Mouse (Mus musculus): ENCODE data around the gene Capzb. TPM values are rescaled to one million over a fixed set of nuclear protein-coding genes. Genes with fewer than 3 reads are reported as not detected.

Gene Capzb
- total and polyA plus RNA-seq, 2 experiments, result 51.4 to 52.6 TPM

- H3K36me3 ChIP-seq (ENCODE audit: control insufficient read depth, insufficient read depth, low read length), result peaks cover 17% of the 10 kb centered on the region
- no peaks in the 10 kb centered on the region for H3K4me1 ChIP-seq (ENCODE audit: control insufficient read depth, insufficient read depth, low read length)
- TF ChIP-seq CTCF (IDR thresholded peaks at IDR 0.05; ENCODE audit: low read depth, low read length), result no peak
- TF ChIP-seq POLR2A (IDR thresholded peaks at IDR 0.05; ENCODE audit: extremely low read depth, insufficient read depth, low read length), result no peak
- H3K27me3 ChIP-seq (ENCODE audit: control insufficient read depth, insufficient read depth, low read length), result no peaks in the 10 kb centered on the region
- no peak overlapping the region for H3K9ac ChIP-seq (ENCODE audit: low read depth, low read length)
- WGBS, result 92% methylated on average over 11 of the region's 11 CpGs
- peaks cover 17% of the 10 kb centered on the region; the same call in 1 of the 2 replicates for H3K79me2 ChIP-seq (ENCODE audit: control insufficient read depth, insufficient read depth, low read length)
- DNase-seq (ENCODE audit: extremely low read depth, low read depth, low spot score), result no peak
- no peak overlapping the region for H3K4me3 ChIP-seq (ENCODE audit: insufficient read depth, low read depth, low read length)
- H3K27ac ChIP-seq (replicated peaks; ENCODE audit: insufficient read depth, low read depth, low read length), result no peak overlapping the region
Observed at GRCm38 (mm10) chr4:139259302-139259871, 66.7 kb downstream of the Capzb start.

- H3K79me2 ChIP-seq (ENCODE audit: control insufficient read depth, insufficient read depth, low read length), result peaks cover 25% of the 10 kb centered on the region; the same call in 1 of the 2 replicates
- TF ChIP-seq POLR2A (IDR thresholded peaks at IDR 0.05; ENCODE audit: extremely low read depth, insufficient read depth, low read length) (no peak), CTCF (IDR thresholded peaks at IDR 0.05; ENCODE audit: low read depth, low read length) (no peak)
- no peak for DNase-seq (ENCODE audit: extremely low read depth, low read depth, low spot score)
- peaks cover 14% of the 10 kb centered on the region for H3K36me3 ChIP-seq (ENCODE audit: control insufficient read depth, insufficient read depth, low read length)
- H3K4me1 ChIP-seq (ENCODE audit: control insufficient read depth, insufficient read depth, low read length), result no peaks in the 10 kb centered on the region
- no peaks in the 10 kb centered on the region for H3K27me3 ChIP-seq (ENCODE audit: control insufficient read depth, insufficient read depth, low read length)
- H3K27ac ChIP-seq (replicated peaks; ENCODE audit: insufficient read depth, low read depth, low read length), result no peak overlapping the region
- no peak overlapping the region for H3K9ac ChIP-seq (ENCODE audit: low read depth, low read length)
- 90% methylated on average over 6 of the region's 6 CpGs for WGBS
- H3K4me3 ChIP-seq (ENCODE audit: insufficient read depth, low read depth, low read length), result no peak overlapping the region
Observed at GRCm38 (mm10) chr4:139262981-139263380, 70.3 kb downstream of the Capzb start.

- peaks cover 11% of the 10 kb centered on the region for H3K36me3 ChIP-seq (ENCODE audit: control insufficient read depth, insufficient read depth, low read length)
- H3K27me3 ChIP-seq (ENCODE audit: control insufficient read depth, insufficient read depth, low read length), result no peaks in the 10 kb centered on the region
- WGBS, result 95% methylated on average over 13 of the region's 13 CpGs
Observed at GRCm38 (mm10) chr4:139265783-139266499, 73.2 kb downstream of the Capzb start.

GRCm38 (mm10) chr4:139266500-139266865 is 73.8 kb downstream of the Capzb start:
- peaks cover 13% of the 10 kb centered on the region; the same call in 1 of the 2 replicates for H3K79me2 ChIP-seq (ENCODE audit: control insufficient read depth, insufficient read depth, low read length)
- H3K9ac ChIP-seq (ENCODE audit: low read depth, low read length), result no peak overlapping the region
- no peak overlapping the region for H3K27ac ChIP-seq (replicated peaks; ENCODE audit: insufficient read depth, low read depth, low read length)
- no peaks in the 10 kb centered on the region for H3K4me1 ChIP-seq (ENCODE audit: control insufficient read depth, insufficient read depth, low read length)
- TF ChIP-seq POLR2A (IDR thresholded peaks at IDR 0.05; ENCODE audit: extremely low read depth, insufficient read depth, low read length) (no peak), CTCF (IDR thresholded peaks at IDR 0.05; ENCODE audit: low read depth, low read length) (no peak)
- H3K4me3 ChIP-seq (ENCODE audit: insufficient read depth, low read depth, low read length), result no peak overlapping the region
- 94% methylated on average over 7 of the region's 7 CpGs for WGBS
- no peak for DNase-seq (ENCODE audit: extremely low read depth, low read depth, low spot score)
- peaks cover 10% of the 10 kb centered on the region for H3K36me3 ChIP-seq (ENCODE audit: control insufficient read depth, insufficient read depth, low read length)
- H3K27me3 ChIP-seq (ENCODE audit: control insufficient read depth, insufficient read depth, low read length), result no peaks in the 10 kb centered on the region

More at GRCm38 (mm10) chr4:139265783-139266499, 73.2 kb downstream of the Capzb start:
- Histone ChIP-seq H3K27ac (replicated peaks; ENCODE audit: insufficient read depth, low read depth, low read length) (no peak overlapping the region), H3K4me1 (ENCODE audit: control insufficient read depth, insufficient read depth, low read length) (no peaks in the 10 kb centered on the region), H3K9ac (ENCODE audit: low read depth, low read length) (no peak overlapping the region), H3K79me2 (ENCODE audit: control insufficient read depth, insufficient read depth, low read length) (peaks cover 16% of the 10 kb centered on the region; the same call in 1 of the 2 replicates), H3K4me3 (ENCODE audit: insufficient read depth, low read depth, low read length) (no peak overlapping the region)
- TF ChIP-seq CTCF (IDR thresholded peaks at IDR 0.05; ENCODE audit: low read depth, low read length) (no peak), POLR2A (IDR thresholded peaks at IDR 0.05; ENCODE audit: extremely low read depth, insufficient read depth, low read length) (no peak)
- no peak for DNase-seq (ENCODE audit: extremely low read depth, low read depth, low spot score)

DNA sequence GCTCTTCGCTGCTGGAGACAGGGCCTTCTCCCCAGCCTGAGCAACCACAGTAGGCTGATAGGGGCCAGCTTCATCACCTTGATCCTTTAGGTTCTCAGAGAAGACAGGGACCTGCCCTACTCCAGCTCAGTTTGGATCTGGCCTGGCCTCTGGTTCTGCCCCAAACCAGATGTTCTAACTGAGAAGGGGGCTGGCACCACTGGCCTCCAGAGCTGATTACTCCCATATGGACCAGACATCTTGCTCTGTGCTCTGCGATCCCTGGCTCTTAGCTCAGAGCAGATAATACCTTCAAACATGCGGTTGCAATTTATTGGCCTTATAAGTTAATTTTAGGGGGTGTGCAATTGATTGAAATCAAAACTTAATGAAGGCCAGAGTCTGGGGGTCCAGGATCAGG is 74.6 kb downstream of the Capzb start:
- peaks cover 2% of the 10 kb centered on the region for H3K36me3 ChIP-seq (ENCODE audit: control insufficient read depth, insufficient read depth, low read length)
- 89% methylated on average over 3 of the region's 3 CpGs for WGBS
- no peak overlapping the region for H3K27ac ChIP-seq (replicated peaks; ENCODE audit: insufficient read depth, low read depth, low read length)
- peaks cover 11% of the 10 kb centered on the region; the same call in 1 of the 2 replicates for H3K79me2 ChIP-seq (ENCODE audit: control insufficient read depth, insufficient read depth, low read length)
- H3K4me1 ChIP-seq (ENCODE audit: control insufficient read depth, insufficient read depth, low read length), result no peaks in the 10 kb centered on the region
- DNase-seq (ENCODE audit: extremely low read depth, low read depth, low spot score), result no peak
- TF ChIP-seq CTCF (IDR thresholded peaks at IDR 0.05; ENCODE audit: low read depth, low read length) (no peak), POLR2A (IDR thresholded peaks at IDR 0.05; ENCODE audit: extremely low read depth, insufficient read depth, low read length) (no peak)
- H3K9ac ChIP-seq (ENCODE audit: low read depth, low read length), result no peak overlapping the region
- no peaks in the 10 kb centered on the region for H3K27me3 ChIP-seq (ENCODE audit: control insufficient read depth, insufficient read depth, low read length)
- no peak overlapping the region for H3K4me3 ChIP-seq (ENCODE audit: insufficient read depth, low read depth, low read length)

DNA sequence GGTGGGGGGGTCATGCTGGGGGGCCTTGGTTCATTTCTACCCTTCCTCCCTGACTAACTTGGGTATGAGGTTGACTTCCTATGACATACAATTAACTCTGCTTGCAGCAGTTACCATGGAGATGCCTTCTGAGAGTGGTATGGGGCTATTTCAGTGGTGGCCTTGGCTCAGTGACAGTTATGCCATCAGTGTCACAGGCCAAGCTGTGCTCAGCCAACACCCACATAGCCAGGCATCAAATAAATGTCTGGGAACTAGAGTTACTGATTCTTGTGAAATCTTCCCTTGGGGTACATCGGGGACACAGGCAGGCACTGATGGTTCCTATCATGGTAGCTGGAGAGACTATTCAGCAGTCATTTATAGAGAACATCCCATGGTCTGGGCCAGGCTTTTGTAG is 75.5 kb downstream of the Capzb start:
- Histone ChIP-seq H3K79me2 (ENCODE audit: control insufficient read depth, insufficient read depth, low read length) (peaks cover 11% of the 10 kb centered on the region; the same call in 1 of the 2 replicates), H3K9ac (ENCODE audit: low read depth, low read length) (no peak overlapping the region), H3K4me3 (ENCODE audit: insufficient read depth, low read depth, low read length) (no peak overlapping the region), H3K27me3 (ENCODE audit: control insufficient read depth, insufficient read depth, low read length) (no peaks in the 10 kb centered on the region), H3K4me1 (ENCODE audit: control insufficient read depth, insufficient read depth, low read length) (peaks cover 7% of the 10 kb centered on the region), H3K36me3 (ENCODE audit: control insufficient read depth, insufficient read depth, low read length) (peaks cover 2% of the 10 kb centered on the region; the same call in 1 of the 2 replicates), H3K27ac (replicated peaks; ENCODE audit: insufficient read depth, low read depth, low read length) (no peak overlapping the region)
- no peak for DNase-seq (ENCODE audit: extremely low read depth, low read depth, low spot score)
- WGBS, result 28% methylated on average over 1 of the region's 1 CpGs
- TF ChIP-seq POLR2A (IDR thresholded peaks at IDR 0.05; ENCODE audit: extremely low read depth, insufficient read depth, low read length) (no peak), CTCF (IDR thresholded peaks at IDR 0.05; ENCODE audit: low read depth, low read length) (no peak)
